Mouse (Mus musculus) forelimb bud, embryonic 11.5 days (tissue): Measurements from ENCODE around the gene Rtl10.

Source experiments
- DNase-seq: peaks from one replicate; pipeline ENCODE4 v3.0.0-alpha.2; 2012; ENCODE audit warnings: low read depth, low spot score

Rtl10 gene

DNA sequence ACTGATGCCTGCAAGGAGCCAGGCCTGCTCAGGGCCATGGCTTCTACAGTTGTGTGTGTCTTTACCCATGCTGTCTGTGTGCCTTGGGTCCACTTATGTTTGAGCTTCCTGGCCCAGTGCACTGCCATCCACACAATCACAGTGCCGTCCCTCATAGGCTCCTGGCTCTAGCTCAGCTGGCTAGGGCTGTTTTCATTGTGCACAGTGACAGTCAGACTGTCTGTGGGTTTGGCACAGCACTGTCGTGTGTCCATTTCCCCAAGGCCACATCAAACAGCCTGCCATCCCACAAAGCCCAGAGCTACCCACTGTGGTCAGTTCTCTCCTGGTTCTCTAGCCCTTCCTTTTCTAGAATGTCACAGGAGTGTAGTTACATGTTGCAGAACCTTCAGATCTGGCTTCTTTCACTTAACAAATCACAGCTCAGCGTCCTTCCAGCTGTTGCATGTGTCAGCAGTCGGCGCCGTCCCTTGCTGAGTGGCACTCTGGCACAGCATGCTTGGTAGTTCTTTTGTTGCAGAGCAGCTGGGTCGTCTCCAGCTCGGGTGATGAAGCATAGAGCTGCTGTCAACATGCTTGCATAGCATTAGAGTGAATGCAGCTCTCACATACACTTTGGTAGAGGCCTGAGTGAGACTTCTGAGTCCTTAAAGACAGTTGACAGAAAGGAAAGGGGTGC lies 44.6 kb downstream of the Rtl10 start:
- DNase-seq = no peak

- DNase-seq = no peak
These were observed 49.2 kb downstream of the Rtl10 start for GRCm38 (mm10) chr16:18547891-18548290.
